Mouse (Mus musculus) activated CD4-positive, CD25-positive, alpha-beta regulatory T cell, adult 9 weeks (primary cell): Measurements from ENCODE around the gene Pygo2. TPM values are rescaled to one million over a fixed set of nuclear protein-coding genes. Genes with fewer than 3 reads are reported as not detected.

Experiments
- polyA plus RNA-seq: library from polyadenylated mRNA; unstranded; fragments of 100-300 nt; shearing (Covaris generic); gene quantifications from one replicate; pipeline ENCODE4 v1.2.1, GENCODE M21; 2017

Gene Pygo2
- polyA plus RNA-seq = 31.5 TPM

DNA sequence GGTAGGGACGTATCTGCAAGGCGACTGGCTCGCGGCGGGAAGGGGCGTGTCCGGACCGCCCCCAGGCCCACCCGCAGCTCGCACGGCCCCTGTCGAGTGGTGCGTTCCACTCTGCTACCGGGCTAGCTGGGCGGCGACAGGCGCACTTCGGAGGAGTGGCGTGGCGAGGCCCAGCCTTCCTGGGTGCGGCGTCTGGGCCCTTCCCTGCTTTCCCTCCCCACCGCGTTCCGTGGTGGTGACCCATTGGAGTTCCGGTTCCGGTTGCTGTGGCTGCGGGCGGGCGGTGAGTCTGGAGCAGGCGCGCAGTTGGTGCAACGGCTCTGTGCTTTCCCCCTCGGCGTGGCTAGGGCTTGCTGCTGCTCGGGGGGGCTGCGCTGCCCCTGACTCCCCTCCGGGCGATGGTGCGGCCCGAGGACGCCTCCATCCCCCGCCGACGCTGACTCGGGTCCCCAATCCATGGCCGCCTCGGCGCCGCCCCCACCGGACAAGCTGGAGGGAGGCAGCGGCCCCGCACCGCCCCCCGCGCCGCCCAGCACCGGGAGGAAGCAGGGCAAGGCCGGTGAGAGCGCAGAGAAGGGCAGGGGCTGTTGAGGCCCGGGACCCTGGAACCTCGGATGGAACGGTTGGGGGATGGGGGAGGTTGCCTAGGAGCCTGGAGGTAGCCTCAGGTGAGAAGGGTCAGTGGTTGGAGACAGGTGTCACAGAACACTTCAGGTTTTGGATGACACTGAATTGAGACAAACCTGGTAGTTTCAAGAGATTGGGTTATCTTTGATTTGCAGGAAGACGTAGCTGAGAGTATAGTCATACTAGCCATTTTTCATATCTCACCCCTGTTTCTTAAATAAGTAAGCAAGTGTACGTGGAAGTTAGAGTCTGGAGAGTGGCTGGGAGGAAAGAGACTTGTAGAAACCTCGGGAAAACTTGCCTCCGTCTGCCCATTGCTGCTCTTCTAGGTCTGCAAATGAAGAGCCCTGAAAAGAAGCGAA, at the start of gene Pygo2:
Gene Pygo2 (plus strand): TSS at position 44 of the 989 bp plus-strand sequence.

DNA sequence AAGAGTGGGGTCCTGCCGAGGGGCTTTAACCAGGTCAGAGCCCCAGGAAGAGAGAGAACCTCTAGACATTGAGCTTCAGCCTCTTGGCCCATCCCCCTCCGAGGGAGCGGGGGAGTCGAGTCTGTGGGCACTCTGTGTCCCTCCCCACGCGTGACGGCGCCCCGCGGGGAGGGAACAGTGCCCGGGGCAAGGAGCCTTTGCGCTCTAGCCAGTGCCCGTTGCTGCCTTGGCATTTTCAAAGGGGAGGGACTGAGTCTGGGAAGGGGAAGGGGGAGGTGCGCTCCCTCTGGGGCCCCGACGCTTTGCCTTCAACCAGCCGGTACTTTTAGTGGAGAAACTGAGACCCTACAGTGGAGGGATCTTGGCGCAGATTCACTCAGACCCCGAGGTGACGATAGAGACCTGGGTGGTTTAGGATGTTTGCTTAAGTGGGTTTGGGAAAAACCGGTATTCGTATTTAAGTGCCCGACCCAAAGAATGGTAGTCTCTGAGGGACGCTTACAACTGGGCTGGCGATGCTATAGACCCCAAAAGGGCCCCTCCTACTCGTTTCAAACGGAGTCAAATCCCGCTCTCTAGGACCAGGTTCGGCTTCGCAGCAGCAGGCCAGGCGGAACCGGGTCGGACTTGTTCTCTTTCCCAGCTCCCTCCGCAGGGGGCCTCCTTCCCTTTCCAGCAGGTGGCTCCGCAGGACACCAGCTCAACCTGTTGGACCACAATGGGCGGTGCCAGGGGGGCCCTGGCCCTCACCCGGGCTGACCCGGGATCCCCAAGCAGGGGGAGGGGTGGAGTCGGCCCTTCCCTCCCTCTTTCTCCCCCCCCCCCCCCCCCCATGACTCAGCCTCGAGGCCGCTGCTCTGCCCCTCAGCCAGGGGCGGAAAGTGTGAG, 35.8 kb upstream of the Pygo2 start, which contains the start of gene Zbtb7b:
Gene Zbtb7b (minus strand): TSS at position 771 of the 888 bp plus-strand sequence.

DNA sequence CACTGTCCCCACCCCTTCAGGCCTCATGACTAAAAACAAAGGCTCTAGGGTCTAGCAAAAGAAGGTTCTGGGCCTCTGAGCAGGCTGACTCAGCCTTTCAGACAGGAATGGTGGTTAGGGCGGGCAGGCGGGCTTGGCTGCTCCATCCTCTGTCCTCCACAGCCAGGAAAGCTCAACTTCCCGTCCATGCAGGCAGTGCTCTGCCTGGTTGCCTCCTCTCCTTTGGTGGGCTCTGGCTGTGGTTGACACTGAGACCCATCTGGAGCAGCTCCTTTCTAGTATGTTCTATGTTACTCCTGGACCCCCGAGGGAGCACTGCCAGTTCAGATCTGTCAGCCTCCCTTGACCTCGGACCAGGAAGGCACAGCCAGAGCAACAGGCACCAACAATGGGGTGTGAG, 27.3 kb upstream of the Pygo2 start, which contains the start of gene Lenep:
Gene Lenep (minus strand): TSS at position 101 of the 400 bp plus-strand sequence.

DNA sequence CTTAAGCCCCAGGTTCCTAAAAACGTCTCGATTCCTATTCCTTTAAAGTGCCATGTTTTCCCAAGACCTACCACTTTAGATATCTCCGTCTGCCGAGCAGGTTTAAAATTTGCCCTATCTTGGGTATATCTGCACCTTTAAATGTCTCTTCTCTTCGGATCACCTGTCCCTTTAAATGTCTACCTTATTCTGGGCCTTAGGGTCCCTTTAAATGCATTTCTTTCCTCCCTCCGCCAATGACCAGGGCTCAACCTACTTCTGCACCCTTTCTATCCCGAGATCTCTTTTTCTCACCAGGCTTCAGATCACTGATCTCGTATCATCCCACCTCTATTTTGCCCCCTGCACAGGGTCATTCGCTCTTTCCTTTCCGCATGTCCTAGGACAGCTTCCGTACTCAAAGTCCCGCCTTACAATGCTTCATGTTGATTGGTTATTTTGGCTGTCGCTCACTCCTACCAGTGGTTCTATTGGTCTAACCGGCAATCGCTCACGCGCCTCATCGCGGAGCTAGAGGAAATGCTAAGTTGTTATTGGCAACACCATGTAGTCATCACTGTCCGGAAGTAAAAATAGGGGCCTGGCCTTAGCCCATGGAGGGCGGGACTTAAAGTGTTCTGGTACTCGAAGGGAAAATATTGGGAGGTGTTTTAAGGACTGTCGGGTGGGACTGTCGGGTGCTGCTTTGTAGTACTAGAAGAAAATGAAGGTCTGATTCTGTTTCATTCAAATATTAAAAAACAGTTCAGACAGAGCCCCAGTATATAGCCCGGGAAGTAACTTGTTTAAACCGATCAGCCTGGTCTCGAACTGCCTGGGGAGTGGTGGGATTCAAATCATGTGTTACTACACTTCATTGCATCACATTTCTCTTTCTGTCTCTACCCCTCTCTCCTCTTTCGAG, 18.3 kb upstream of the Pygo2 start, which contains the start of gene Flad1:
Gene Flad1 (minus strand): TSS at position 381 of the 904 bp plus-strand sequence.

DNA sequence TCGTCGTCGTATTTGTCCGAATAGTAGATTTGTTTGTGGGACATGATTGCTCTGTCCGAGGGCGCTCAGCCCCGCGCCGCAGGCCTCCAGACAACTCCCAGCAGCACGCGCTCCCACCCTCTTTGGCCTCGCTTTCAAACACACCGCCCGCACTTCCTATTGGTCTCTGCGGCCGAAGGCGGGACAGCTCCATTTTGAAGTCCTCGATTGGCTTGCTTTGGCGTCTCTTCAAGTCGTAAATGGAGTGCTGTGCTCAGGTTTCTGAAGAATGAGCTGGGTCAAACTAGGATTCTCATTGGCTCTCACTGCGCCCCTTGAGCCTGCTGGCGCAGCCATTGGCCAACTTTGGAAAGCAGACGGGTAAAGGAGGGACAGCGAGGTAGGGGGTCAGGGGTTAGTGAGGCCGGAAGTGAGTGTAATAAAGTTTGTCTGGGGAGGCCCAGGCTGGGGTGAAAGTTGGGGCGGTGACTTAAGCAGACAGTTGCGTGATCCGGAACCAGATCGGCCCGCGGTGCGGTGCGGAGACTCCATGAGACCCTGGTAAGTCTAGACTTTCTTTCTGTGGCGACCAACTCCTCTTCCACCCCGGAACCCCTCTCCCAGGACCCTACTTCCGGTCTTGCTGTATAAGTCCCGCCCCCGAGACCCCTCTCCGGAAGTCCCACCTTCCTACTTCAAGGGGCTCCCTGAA, 11.7 kb upstream of the Pygo2 start, which contains the start of the genes Cks1b and Shc1:
Gene Cks1b (minus strand): TSS at position 214 of the 691 bp plus-strand sequence.
Gene Shc1 (plus strand): TSS at position 274 of the 691 bp plus-strand sequence.

DNA sequence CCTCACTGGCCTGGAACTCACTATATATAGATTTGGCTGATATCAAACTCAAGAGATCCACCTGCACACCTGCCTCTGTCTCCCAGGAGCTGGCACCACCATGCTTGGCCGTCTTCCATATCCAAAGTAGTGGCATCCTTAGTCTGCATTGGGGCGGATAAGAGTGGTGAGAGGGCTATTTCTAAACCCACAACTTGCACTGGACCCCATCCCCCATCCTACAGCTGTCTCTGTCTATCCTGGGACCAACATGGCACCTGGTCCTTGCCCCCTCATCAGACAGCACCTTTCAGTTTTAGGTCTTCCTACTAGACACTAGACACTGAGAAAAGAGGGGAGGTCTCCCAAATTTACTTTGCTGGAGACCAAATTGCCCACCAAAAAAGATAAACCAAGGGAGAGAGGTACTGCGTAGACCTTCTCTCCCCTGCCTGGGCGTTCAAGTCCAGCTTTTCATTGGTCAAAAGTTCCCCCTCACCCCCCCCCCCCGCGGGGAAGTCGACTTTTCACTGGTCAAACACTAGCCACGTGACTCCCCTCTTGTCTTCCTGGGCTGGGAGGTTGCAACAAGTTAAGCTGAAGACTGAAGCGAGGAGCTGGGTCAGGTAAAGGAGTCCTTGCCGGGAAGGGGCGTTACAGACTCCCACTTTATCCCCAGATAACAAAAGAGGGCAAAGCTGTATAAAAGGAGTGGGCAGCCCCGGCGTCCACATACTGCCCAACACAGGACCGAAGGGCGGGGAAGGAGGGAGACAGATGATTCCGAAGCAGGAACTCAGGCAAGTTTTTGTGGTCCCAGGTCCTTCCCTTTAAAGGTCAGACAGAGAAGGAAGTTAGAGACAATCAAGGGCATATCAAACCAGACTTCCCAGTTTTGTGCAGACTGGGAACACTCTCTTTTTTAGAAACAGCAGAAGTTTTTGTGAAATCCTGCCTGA, 6.4 kb downstream of the Pygo2 start, which contains the start of gene Pbxip1:
Gene Pbxip1 (plus strand): TSS at position 531 of the 938 bp plus-strand sequence.

DNA sequence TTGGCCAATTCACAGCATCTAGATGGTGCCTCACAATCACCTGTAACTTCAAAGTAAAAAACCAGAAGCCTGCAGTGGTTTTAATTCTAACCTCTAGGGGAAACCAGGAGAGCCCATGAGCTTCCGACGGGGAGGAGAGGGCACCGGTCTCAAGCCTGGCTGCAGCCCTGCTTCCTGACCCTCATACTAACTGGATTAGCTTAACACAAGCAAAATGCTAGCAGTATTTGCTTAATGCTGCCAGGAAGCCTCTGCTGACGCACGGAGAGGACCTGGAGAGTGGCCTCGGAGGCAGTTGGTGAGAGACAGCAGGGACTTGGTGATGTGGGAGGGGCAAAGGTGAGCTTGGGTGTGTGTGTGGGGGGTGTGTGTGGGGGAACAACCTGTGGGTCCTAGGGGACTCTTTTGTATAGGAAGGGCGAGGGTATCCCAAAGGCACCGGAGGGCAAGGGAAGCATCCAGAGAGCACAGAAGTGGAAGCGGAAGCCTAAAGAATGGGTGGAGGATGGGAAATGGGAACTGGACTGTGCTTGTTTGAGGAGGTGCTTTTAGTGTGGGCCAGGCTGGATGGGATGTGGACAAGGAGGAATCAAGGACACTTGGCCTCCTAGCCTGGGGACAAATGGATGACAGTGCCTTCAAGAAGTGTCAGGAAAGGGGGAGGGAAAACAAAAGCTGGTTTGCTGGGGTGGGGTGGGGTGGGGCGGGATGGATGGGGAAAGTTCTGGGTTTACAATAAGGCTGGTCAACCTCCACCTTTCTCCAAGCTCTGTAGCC, 24.6 kb downstream of the Pygo2 start, which contains the start of gene Pmvk:
Gene Pmvk (plus strand): TSS at position 141 of the 777 bp plus-strand sequence.

Other genes with a start within 250 kb of the Pygo2 start
- 230 TPM for gene Fam189b, start 247.1 kb upstream of the Pygo2 start, polyA plus RNA-seq
- gene Gba, start 227.3 kb upstream of the Pygo2 start, polyA plus RNA-seq = 139 TPM
- gene Thbs3, start 215.0 kb upstream of the Pygo2 start, polyA plus RNA-seq = 2.8 TPM
- gene Mtx1, start 203.1 kb upstream of the Pygo2 start, polyA plus RNA-seq = 120 TPM
- gene Muc1, start 201.2 kb upstream of the Pygo2 start, polyA plus RNA-seq = 2.7 TPM
- 285 TPM for gene Krtcap2, start 184.2 kb upstream of the Pygo2 start, polyA plus RNA-seq
- gene Trim46, start 183.9 kb upstream of the Pygo2 start, polyA plus RNA-seq = 5.0 TPM
- gene Dpm3, start 170.9 kb upstream of the Pygo2 start, polyA plus RNA-seq = 99.0 TPM
- gene Slc50a1, start 159.6 kb upstream of the Pygo2 start, polyA plus RNA-seq = 249 TPM
- gene Efna1, start 149.1 kb upstream of the Pygo2 start, polyA plus RNA-seq = not detected
- gene Efna3, start 107.2 kb upstream of the Pygo2 start, polyA plus RNA-seq = not detected
- 0.62 TPM for gene Efna4, start 92.2 kb upstream of the Pygo2 start, polyA plus RNA-seq
- gene Adam15, start 80.2 kb upstream of the Pygo2 start, polyA plus RNA-seq = 14.5 TPM
- gene Dcst2, start 68.2 kb upstream of the Pygo2 start, polyA plus RNA-seq = 0.28 TPM
- gene Dcst1, start 65.0 kb upstream of the Pygo2 start, polyA plus RNA-seq = 0.27 TPM
- gene Zbtb7b, start 35.4 kb upstream of the Pygo2 start, polyA plus RNA-seq = 74.9 TPM
- gene Lenep, start 27.4 kb upstream of the Pygo2 start, polyA plus RNA-seq = not detected
- 66.1 TPM for gene Flad1, start 18.3 kb upstream of the Pygo2 start, polyA plus RNA-seq
- gene Cks1b, start 11.8 kb upstream of the Pygo2 start, polyA plus RNA-seq = 29.8 TPM
- 86.1 TPM for gene Shc1, start 11.8 kb upstream of the Pygo2 start, polyA plus RNA-seq
- gene Pbxip1, start 6.5 kb downstream of the Pygo2 start, polyA plus RNA-seq = 176 TPM
- 22.6 TPM for gene Pmvk, start 24.3 kb downstream of the Pygo2 start, polyA plus RNA-seq
- not detected for gene Kcnn3, start 90.0 kb downstream of the Pygo2 start, polyA plus RNA-seq